Mouse (Mus musculus) CH12.LX (cell line): Measurements from ENCODE around the gene Dpp3. TPM values are rescaled to one million over a fixed set of nuclear protein-coding genes. Genes with fewer than 3 reads are reported as not detected.

Source experiments
- DNase-seq: peaks from one replicate; pipeline ENCODE4 v3.0.0-alpha.2; 2013; ENCODE audit errors: extremely low read depth
- H3K27ac ChIP-seq: 2 replicates; pipeline ENCODE4 v1.5.1; 2012; ENCODE audit warnings: low read depth, mild to moderate bottlenecking, control low read depth, moderate library complexity; ENCODE audit not compliant: insufficient read depth
- H3K27me3 ChIP-seq: replicated peaks from 2 replicates; pipeline ENCODE3; 2012; ENCODE audit warnings: inconsistent platforms
- H3K36me3 ChIP-seq, 2 experiments: replicated peaks in 1 of 2; 2 replicates each; pipeline versions ENCODE3 to v1.6.1; 2012; ENCODE audit warnings: inconsistent platforms in 1 of 2, low read length in 1 of 2, mild to moderate bottlenecking in 1 of 2, mixed read lengths in 1 of 2, moderate library complexity in 1 of 2; ENCODE audit not compliant: control insufficient read depth in 1 of 2, insufficient read depth in 1 of 2
- H3K4me1 ChIP-seq, 2 experiments: 2 replicates each; pipeline ENCODE4 v1.6.1; 2012; ENCODE audit warnings: inconsistent platforms in 1 of 2, moderate library complexity in 1 of 2; ENCODE audit not compliant: insufficient read depth in 2 of 2, control insufficient read depth in 1 of 2
- H3K4me2 ChIP-seq: 2 replicates; pipeline ENCODE4 v1.6.1; 2012; ENCODE audit warnings: low read depth, mild to moderate bottlenecking, control low read depth; ENCODE audit not compliant: poor library complexity, insufficient read depth, severe bottlenecking
- H3K4me3 ChIP-seq, 3 experiments: fragments of 150-350 bp in 1 of 3; sonication (generic) in 1 of 3; replicated peaks in 1 of 3; 2 replicates each; pipeline versions ENCODE3 to v1.5.1; 2011 to 2012; ENCODE audit warnings: low read depth in 2 of 3, low read length in 2 of 3, mild to moderate bottlenecking in 2 of 3, moderate library complexity in 2 of 3, control low read depth in 1 of 3, improper control_type of control experiment in 1 of 3, inconsistent platforms in 1 of 3, mixed read lengths in 1 of 3; ENCODE audit not compliant: poor library complexity in 1 of 3
- H3K79me2 ChIP-seq: replicated peaks from 2 replicates; pipeline ENCODE4 v1.6.1; 2012; ENCODE audit warnings: mild to moderate bottlenecking, moderate library complexity; ENCODE audit not compliant: control insufficient read depth, poor library complexity, insufficient read depth, severe bottlenecking; ENCODE audit errors: extremely low read depth
- H3K9ac ChIP-seq: 2 replicates; pipeline ENCODE4 v1.6.1; 2012; ENCODE audit warnings: low read depth, mild to moderate bottlenecking, control low read depth, moderate library complexity; ENCODE audit not compliant: insufficient read depth
- H3K9me3 ChIP-seq: replicated peaks from 2 replicates; pipeline ENCODE3; 2012; ENCODE audit warnings: low read length, inconsistent platforms, mixed read lengths
- BHLHE40 ChIP-seq: IDR thresholded peaks from 2 replicates; pipeline ENCODE4 v1.6.1; 2011; ENCODE audit warnings: mild to moderate bottlenecking, low read depth, low read length, improper control_type of control experiment
- CHD1 ChIP-seq: IDR thresholded peaks from 2 replicates; pipeline ENCODE4 v1.6.1; 2012; ENCODE audit warnings: low read depth, low read length, improper control_type of control experiment, inconsistent platforms
- CHD2 ChIP-seq: IDR thresholded peaks from 2 replicates; pipeline ENCODE4 v1.6.1; 2011; ENCODE audit warnings: low read length, improper control_type of control experiment
- CTCF ChIP-seq, 2 experiments: IDR thresholded peaks in 1 of 2; conservative IDR thresholded peaks in 1 of 2; 2 replicates each; pipeline ENCODE4 v1.5.1; 2011 to 2012; ENCODE audit warnings: low read depth in 2 of 2, low read length in 2 of 2, improper control_type of control experiment in 1 of 2, inconsistent platforms in 1 of 2, mild to moderate bottlenecking in 1 of 2, moderate library complexity in 1 of 2
- E2F4 ChIP-seq: IDR thresholded peaks from 2 replicates; pipeline ENCODE4 v1.6.1; 2011; ENCODE audit warnings: low read depth, low read length, improper control_type of control experiment; ENCODE audit not compliant: insufficient replicate concordance
- ELF1 ChIP-seq: IDR thresholded peaks from 2 replicates; pipeline ENCODE4 v1.6.1; 2014; ENCODE audit warnings: low read depth, mild to moderate bottlenecking, inconsistent platforms, low read length, improper control_type of control experiment
- EP300 ChIP-seq: IDR thresholded peaks from 2 replicates; pipeline ENCODE4 v1.6.1; 2011; ENCODE audit warnings: low read length, improper control_type of control experiment
- ETS1 ChIP-seq: conservative IDR thresholded peaks from 2 replicates; pipeline ENCODE4 v1.6.1; 2012; ENCODE audit warnings: low read depth, mild to moderate bottlenecking, inconsistent platforms, low read length, improper control_type of control experiment, moderate library complexity
- GABPA ChIP-seq: IDR thresholded peaks from 2 replicates; pipeline ENCODE4 v1.6.1; 2012; ENCODE audit warnings: low read depth, low read length, improper control_type of control experiment, inconsistent platforms; ENCODE audit not compliant: insufficient replicate concordance
- HCFC1 ChIP-seq: IDR thresholded peaks from 2 replicates; pipeline ENCODE4 v1.6.1; 2012; ENCODE audit warnings: low read depth, mild to moderate bottlenecking, inconsistent platforms, low read length, improper control_type of control experiment
- IRF4 ChIP-seq: IDR thresholded peaks from 2 replicates; pipeline ENCODE4 v1.6.1; 2014; ENCODE audit warnings: low read depth, mild to moderate bottlenecking, inconsistent platforms, low read length, improper control_type of control experiment
- JUN ChIP-seq: IDR thresholded peaks from 2 replicates; pipeline ENCODE4 v1.6.1; 2011; ENCODE audit warnings: low read depth, mild to moderate bottlenecking, low read length, improper control_type of control experiment, moderate library complexity; ENCODE audit not compliant: insufficient read depth
- JUND ChIP-seq: conservative IDR thresholded peaks from 2 replicates; pipeline ENCODE4 v1.6.1; 2011; ENCODE audit warnings: low read depth, low read length, improper control_type of control experiment
- KAT2A ChIP-seq: IDR thresholded peaks from 2 replicates; pipeline ENCODE4 v1.6.1; 2012; ENCODE audit warnings: low read length, improper control_type of control experiment, inconsistent platforms; ENCODE audit not compliant: insufficient replicate concordance
- MAFK ChIP-seq: IDR thresholded peaks from 2 replicates; pipeline ENCODE4 v1.6.1; 2011; ENCODE audit warnings: low read length, improper control_type of control experiment; ENCODE audit not compliant: insufficient replicate concordance
- MAX ChIP-seq: IDR thresholded peaks from 2 replicates; pipeline ENCODE4 v1.6.1; 2011; ENCODE audit warnings: low read length, improper control_type of control experiment
- MAZ ChIP-seq: IDR thresholded peaks from 2 replicates; pipeline ENCODE4 v1.6.1; 2012; ENCODE audit warnings: low read depth, mild to moderate bottlenecking, inconsistent platforms, low read length, improper control_type of control experiment, moderate library complexity
- MEF2A ChIP-seq: IDR thresholded peaks from 2 replicates; pipeline ENCODE4 v1.6.1; 2014; ENCODE audit warnings: low read depth, mild to moderate bottlenecking, inconsistent platforms, low read length, improper control_type of control experiment, borderline replicate concordance
- MXI1 ChIP-seq: IDR thresholded peaks from 2 replicates; pipeline ENCODE4 v1.6.1; 2011; ENCODE audit warnings: mild to moderate bottlenecking, low read depth, low read length, improper control_type of control experiment
- MYC ChIP-seq: IDR thresholded peaks from 2 replicates; pipeline ENCODE4 v1.6.1; 2011; ENCODE audit warnings: low read depth, mild to moderate bottlenecking, improper control_type of control experiment, low read length
- NELFE ChIP-seq: IDR thresholded peaks from 2 replicates; pipeline ENCODE4 v1.6.1; 2011; ENCODE audit warnings: low read depth, low read length, improper control_type of control experiment
- NRF1 ChIP-seq: IDR thresholded peaks from 2 replicates; pipeline ENCODE4 v1.6.1; 2014; ENCODE audit warnings: low read depth, mild to moderate bottlenecking, inconsistent platforms, low read length, improper control_type of control experiment, moderate library complexity
- PAX5 ChIP-seq: IDR thresholded peaks from 2 replicates; pipeline ENCODE4 v1.6.1; 2012; ENCODE audit warnings: low read length, inconsistent platforms, mixed read lengths
- POLR2A ChIP-seq: IDR thresholded peaks from 2 replicates; pipeline ENCODE4 v1.6.1; 2011; ENCODE audit warnings: low read depth, mild to moderate bottlenecking, improper control_type of control experiment, low read length
- POLR2AphosphoS2 ChIP-seq: IDR thresholded peaks from 2 replicates; pipeline ENCODE4 v1.6.1; 2011; ENCODE audit warnings: low read depth, low read length, improper control_type of control experiment
- RAD21 ChIP-seq: IDR thresholded peaks from 2 replicates; pipeline ENCODE4 v1.6.1; 2011; ENCODE audit warnings: low read depth, mild to moderate bottlenecking, low read length, improper control_type of control experiment, moderate library complexity
- RCOR1 ChIP-seq: conservative IDR thresholded peaks from 2 replicates; pipeline ENCODE4 v1.6.1; 2012; ENCODE audit warnings: low read depth, mild to moderate bottlenecking, inconsistent platforms, low read length, improper control_type of control experiment
- SIN3A ChIP-seq: IDR thresholded peaks from 2 replicates; pipeline ENCODE4 v1.6.1; 2012; ENCODE audit warnings: low read length, improper control_type of control experiment, inconsistent platforms
- SMC3 ChIP-seq: IDR thresholded peaks from 2 replicates; pipeline ENCODE4 v1.6.1; 2011; ENCODE audit warnings: low read depth, low read length, improper control_type of control experiment
- TBP ChIP-seq: conservative IDR thresholded peaks from 2 replicates; pipeline ENCODE4 v1.6.1; 2011; ENCODE audit warnings: low read depth, low read length, improper control_type of control experiment
- TCF12 ChIP-seq: IDR thresholded peaks from 2 replicates; pipeline ENCODE4 v1.6.1; 2014; ENCODE audit warnings: low read depth, mild to moderate bottlenecking, inconsistent platforms, low read length, improper control_type of control experiment
- UBTF ChIP-seq: IDR thresholded peaks from 2 replicates; pipeline ENCODE4 v1.6.1; 2012; ENCODE audit warnings: low read depth, mild to moderate bottlenecking, inconsistent platforms, low read length, improper control_type of control experiment, moderate library complexity
- USF1 ChIP-seq: IDR thresholded peaks from 2 replicates; pipeline ENCODE4 v1.6.1; 2014; ENCODE audit warnings: low read depth, mild to moderate bottlenecking, inconsistent platforms, low read length, improper control_type of control experiment
- USF2 ChIP-seq: conservative IDR thresholded peaks from 2 replicates; pipeline ENCODE4 v1.6.1; 2011; ENCODE audit warnings: low read depth, low read length, improper control_type of control experiment
- ZC3H11A ChIP-seq: IDR thresholded peaks from 2 replicates; pipeline ENCODE4 v1.6.1; 2012; ENCODE audit warnings: low read depth, mild to moderate bottlenecking, inconsistent platforms, low read length, improper control_type of control experiment
- ZKSCAN1 ChIP-seq: IDR thresholded peaks from 2 replicates; pipeline ENCODE4 v1.6.1; 2012; ENCODE audit warnings: low read depth, inconsistent platforms, low read length, improper control_type of control experiment, borderline replicate concordance
- ZMIZ1 ChIP-seq: IDR thresholded peaks from 2 replicates; pipeline ENCODE4 v1.6.1; 2012; ENCODE audit warnings: low read depth, mild to moderate bottlenecking, inconsistent platforms, low read length, improper control_type of control experiment
- ZNF384 ChIP-seq: IDR thresholded peaks from 2 replicates; pipeline ENCODE4 v1.6.1; 2012; ENCODE audit warnings: low read depth, low read length, improper control_type of control experiment, inconsistent platforms
- dilution Hi-C: fragments of 300-500 bp; cut with MboI; formaldehyde crosslinking; loops from 2 replicates; pipeline ENCODE4 v1.14.3; 2020; ENCODE audit warnings: low sequenced_read_pairs; ENCODE audit not compliant: extremely low pct_unique_long_range_greater_than_20kb, extremely low pct_ligation_motif_present
- in situ Hi-C: fragments of 300-500 bp; cut with MboI; formaldehyde crosslinking; loops from 3 replicates; pipeline ENCODE4 v1.14.3; 2019; ENCODE audit warnings: low sequenced_read_pairs, low pct_ligation_motif_present, low pct_unique_long_range_greater_than_20kb, mixed read lengths
- polyA plus RNA-seq: library from polyadenylated mRNA; unstranded; fragments of >175 nt; gene quantifications from 2 replicates; pipeline ENCODE4 v1.2.1, GENCODE M21; 2012; ENCODE audit warnings: low read depth; ENCODE audit not compliant: insufficient read length
- total RNA-seq, 2 experiments: library from RNA; depleted of rRNA; stranded (reverse); fragments of 300-350 nt in 1 of 2; fragments of >200 nt in 1 of 2; gene quantifications; 2 replicates each; pipeline ENCODE4 v1.2.3; 2012 to 2014

Dpp3 gene
- total and polyA plus RNA-seq, 3 experiments, result 79.6 to 100.0 (median 89.7) TPM

DNA sequence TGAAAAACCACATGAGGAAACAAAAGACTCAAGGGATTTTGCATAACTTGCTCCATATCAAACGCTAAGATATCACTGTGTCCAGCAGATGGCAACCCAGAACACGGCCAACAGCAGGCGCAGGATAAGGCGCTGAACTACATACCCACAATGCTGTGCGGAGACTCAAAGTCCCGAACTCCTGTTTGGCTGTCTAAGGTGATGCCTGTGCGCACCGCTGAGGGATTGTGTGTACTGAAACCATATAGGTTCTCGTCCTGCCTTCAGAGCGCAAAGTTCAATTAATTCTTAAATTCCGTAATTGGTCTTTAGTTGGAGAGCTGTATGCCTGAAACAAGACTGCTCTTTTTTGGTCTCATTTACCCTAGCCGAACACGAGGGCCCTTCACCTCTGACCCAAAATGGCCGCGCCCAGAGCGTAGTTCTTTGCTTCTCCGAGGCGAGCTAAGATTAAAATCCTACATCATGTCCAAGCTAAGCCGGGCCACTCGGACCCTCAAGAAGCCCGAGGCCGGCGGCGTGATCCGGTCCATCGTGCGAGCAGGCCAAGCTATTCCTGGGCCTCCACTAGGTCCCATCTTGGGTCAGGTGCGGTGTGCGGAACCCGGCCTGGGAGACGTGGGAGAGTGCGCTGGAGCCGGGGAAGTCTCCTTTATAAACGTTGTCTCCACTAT, 34.0 kb upstream of the Dpp3 start, which contains the start of gene Mrpl11:
TSS of gene Mrpl11 (plus strand) at position 220 of the 674 bp plus-strand sequence.
- Histone ChIP-seq H3K79me2 (peaks cover 7% of the 10 kb centered on the region; the same call in 1 of the 2 replicates), H3K9ac (peak within 1 kb of the TSS; percentile 88), H3K36me3 (peaks cover 22 to 35% of the 10 kb centered on the region in 2 experiments), H3K9me3 (peaks cover 3% of the 10 kb centered on the region), H3K4me1 (peaks cover 3 to 21% of the 10 kb centered on the region in 2 experiments), H3K27ac (peak within 1 kb of the TSS; percentile 56; the same call in 1 of the 2 replicates)
- dilution Hi-C loops (no loop called here), in situ Hi-C loops (no loop called here)
- peak; percentile 96 for DNase-seq
- peak; percentile 60 for TF ChIP-seq SMC3
- no peak for TF ChIP-seq ETS1
- TF ChIP-seq HCFC1, result peak; percentile 97
- 0 out of 2 replicates have a peak, but pooled peaks have one; percentile 41 for TF ChIP-seq MEF2A
- peak; percentile 49; the same call in 1 of the 2 replicates for TF ChIP-seq ELF1
- TF ChIP-seq PAX5, result no peak
- no peak for TF ChIP-seq EP300
- TF ChIP-seq MAZ, result no peak
- peak; percentile 71; the same call in 1 of the 2 replicates for TF ChIP-seq TBP
- TF ChIP-seq E2F4, result no peak
- peak; percentile 94; the same call in 1 of the 2 replicates for TF ChIP-seq KAT2A
- TF ChIP-seq USF1, result no peak
- peak; percentile 87 for TF ChIP-seq MXI1
- no peak for TF ChIP-seq ZKSCAN1
- TF ChIP-seq SIN3A, result peak; percentile 77
- peak; percentile 63; the same call in 1 of the 2 replicates for TF ChIP-seq POLR2A
- no peak; the same call in 1 of the 2 replicates for TF ChIP-seq JUND
- no peak for TF ChIP-seq NELFE
- TF ChIP-seq POLR2AphosphoS2, result no peak
- TF ChIP-seq CHD2, result no peak; the same call in 1 of the 2 replicates
- peak; percentile 26 to 87; a peak in 3 of 4 replicates for TF ChIP-seq CTCF (conservative IDR thresholded peaks at IDR 0.05 in 1 of 2, IDR thresholded peaks at IDR 0.05 in 1 of 2; ENCODE audit: low read depth in 2 of 2, low read length in 2 of 2)
- TF ChIP-seq RAD21, result peak; percentile 48
- TF ChIP-seq MAX, result peak; percentile 100
- TF ChIP-seq BHLHE40, result no peak
- no peak for TF ChIP-seq USF2
- TF ChIP-seq TCF12, result 0 out of 2 replicates have a peak, but pooled peaks have one; percentile 13
- TF ChIP-seq ZNF384, result no peak
- peak; percentile 42; the same call in 1 of the 2 replicates for TF ChIP-seq GABPA
- TF ChIP-seq RCOR1, result no peak
- TF ChIP-seq NRF1, result peak; percentile 43; the same call in 1 of the 2 replicates
- no peak for TF ChIP-seq ZMIZ1
- TF ChIP-seq MYC, result peak; percentile 62; the same call in 1 of the 2 replicates
- no peak for TF ChIP-seq MAFK
- no peak; the same call in 1 of the 2 replicates for TF ChIP-seq IRF4
- TF ChIP-seq UBTF, result 0 out of 2 replicates have a peak, but pooled peaks have one; percentile 46
- TF ChIP-seq JUN, result no peak
- TF ChIP-seq ZC3H11A, result no peak
- TF ChIP-seq CHD1, result no peak
- TF ChIP-seq, all 38 proteins: peak for 17
- peaks cover 22% of the 10 kb centered on the region for H3K27me3 ChIP-seq
- peak within 1 kb of the TSS; percentile 90 for H3K4me2 ChIP-seq
- H3K4me3 ChIP-seq, result peak within 1 kb of the TSS; percentile 85 to 88 (median 88)
